Mouse (Mus musculus) intestine, postnatal 0 days (tissue): ENCODE measurements around the gene Mt2. TPM values are rescaled to one million over a fixed set of nuclear protein-coding genes. Genes with fewer than 3 reads are reported as not detected.
A peak's percentile ranks its signal among the peaks of the same experiment; 100 is the strongest.

ENCODE experiments used
- ATAC-seq: fragments of 200-750 bp; cut with Nextera tagmentation; 2 replicates; pipeline ENCODE4 v1.8.0; 2017; ENCODE audit warnings: mild to moderate bottlenecking, moderate TSS enrichment, moderate library complexity
- H3K27ac ChIP-seq: fragments of 300-500 bp; sonication (generic); 2 replicates; pipeline ENCODE4 v1.5.1; 2014; ENCODE audit warnings: mild to moderate bottlenecking, low read depth, low read length, moderate library complexity
- H3K27me3 ChIP-seq: fragments of 300-500 bp; sonication (generic); replicated peaks from 2 replicates; pipeline ENCODE4 v1.6.1; 2014; ENCODE audit warnings: low read length, mixed read lengths; ENCODE audit not compliant: control insufficient read depth, insufficient read depth
- H3K36me3 ChIP-seq: fragments of 300-500 bp; sonication (generic); 2 replicates; pipeline ENCODE4 v1.6.1; 2014; ENCODE audit warnings: mild to moderate bottlenecking, moderate library complexity; ENCODE audit not compliant: control insufficient read depth, insufficient read depth
- H3K4me1 ChIP-seq: fragments of 300-500 bp; sonication (generic); replicated peaks from 2 replicates; pipeline ENCODE4 v1.6.1; 2014; ENCODE audit warnings: antibody characterized with exemption, low read length, mixed read lengths; ENCODE audit not compliant: control insufficient read depth, insufficient read depth
- H3K4me2 ChIP-seq: fragments of 300-500 bp; sonication (generic); replicated peaks from 2 replicates; pipeline ENCODE4 v1.6.1; 2014; ENCODE audit warnings: low read depth, mild to moderate bottlenecking, moderate library complexity
- H3K4me3 ChIP-seq: fragments of 300-500 bp; sonication (generic); 2 replicates; pipeline ENCODE4 v1.5.1; 2014; ENCODE audit warnings: low read depth, low read length
- H3K9ac ChIP-seq: fragments of 300-500 bp; sonication (generic); 2 replicates; pipeline ENCODE4 v1.6.1; 2014; ENCODE audit warnings: mild to moderate bottlenecking, low read depth, low read length
- H3K9me3 ChIP-seq: fragments of 300-500 bp; sonication (generic); 2 replicates; pipeline ENCODE4 v1.6.1; 2016; ENCODE audit warnings: mixed run types; ENCODE audit not compliant: control insufficient read depth
- CTCF ChIP-seq: sonication (generic); IDR thresholded peaks from 2 replicates; pipeline ENCODE4 v1.5.1; 2016; ENCODE audit warnings: low read depth, mild to moderate bottlenecking, control low read depth, antibody characterized with exemption, moderate library complexity
- WGBS: fragments of 180-500 bp; shearing (Covaris S2); extraction: QIAGEN DNeasy Blood & Tissue Kit; methylation state at CpG from one replicate; pipeline ENCODE4 v1.1.7; 2014; 5-methylcytosine and 5-hydroxymethylcytosine counted together
- polyA plus RNA-seq: library from polyadenylated mRNA; unstranded; fragments of >200 nt; fragmentation: Nextera tagmentation; extraction: Ambion mirVana; gene quantifications from 2 replicates; pipeline ENCODE4 v1.2.1, GENCODE M21; 2015

Gene Mt2
- polyA plus RNA-seq, 1 experiment from 2014 or later, result 224 TPM

DNA sequence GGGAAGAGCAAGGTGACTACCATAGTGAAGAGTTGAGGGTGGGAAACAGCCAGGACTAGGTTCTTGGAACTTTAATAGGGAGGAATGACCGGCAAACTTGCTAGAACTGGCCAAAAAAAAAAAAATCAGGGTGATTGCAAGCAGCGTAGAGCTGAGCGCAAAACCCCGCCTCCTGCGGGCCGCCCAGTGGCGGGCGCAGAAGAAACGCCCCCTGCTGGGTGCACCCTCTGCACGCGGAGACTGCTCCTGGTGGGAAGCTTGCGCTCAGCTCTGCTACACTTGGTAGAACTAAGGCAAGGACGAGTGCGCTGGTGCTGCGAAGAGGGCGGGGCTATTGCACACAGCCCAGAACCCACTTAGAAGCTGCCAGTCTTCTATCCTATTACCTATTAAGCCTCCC lies 10.7 kb downstream of the Mt2 start:
- no peaks in the 10 kb centered on the region for H3K36me3 ChIP-seq
- H3K9ac ChIP-seq, result peak overlapping the region; percentile 50
- under 1% methylated on average over 16 of the region's 16 CpGs for WGBS
- TF ChIP-seq CTCF, result peak; percentile 82
- H3K4me2 ChIP-seq, result peak overlapping the region; percentile 58
- peak; percentile 55 for ATAC-seq
- 0 out of 2 replicates have a peak, but pooled peaks cover 5% of the 10 kb centered on the region for H3K4me1 ChIP-seq
- H3K9me3 ChIP-seq, result no peaks in the 10 kb centered on the region
- H3K27me3 ChIP-seq, result no peaks in the 10 kb centered on the region
- H3K27ac ChIP-seq, result peak overlapping the region; percentile 93
- H3K4me3 ChIP-seq, result peak overlapping the region; percentile 23

DNA sequence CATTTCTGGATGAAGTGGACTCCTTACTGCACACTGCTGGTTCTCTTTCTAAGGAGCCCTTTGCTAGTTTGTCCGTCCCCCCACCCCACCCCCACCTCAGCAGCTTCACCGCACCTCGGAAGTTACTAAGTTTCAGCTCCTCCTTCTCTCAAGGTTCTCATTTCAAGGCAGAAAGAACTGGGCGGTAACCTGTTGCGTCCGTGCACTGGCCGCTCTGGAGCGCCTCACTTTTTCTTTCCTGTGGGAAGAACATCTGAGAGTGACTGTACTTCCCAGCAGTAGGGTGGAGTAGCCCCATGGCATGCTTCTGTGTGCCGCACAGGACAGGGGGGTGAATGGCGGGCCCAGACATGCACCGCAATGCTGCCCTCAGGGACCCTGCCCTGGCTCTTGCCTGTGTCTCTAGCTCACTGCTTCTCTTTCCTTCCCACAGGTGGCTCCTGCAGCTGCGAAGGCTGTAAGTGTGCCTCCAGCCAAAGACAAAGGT lies 11.9 kb downstream of the Mt2 start:
- WGBS, result 32% methylated on average over 12 of the region's 12 CpGs
- H3K4me1 ChIP-seq, result 0 out of 2 replicates have a peak, but pooled peaks cover 5% of the 10 kb centered on the region
- no peaks in the 10 kb centered on the region for H3K36me3 ChIP-seq
- no peaks in the 10 kb centered on the region for H3K9me3 ChIP-seq
- peak overlapping the region; percentile 93 for H3K27ac ChIP-seq
- no peak overlapping the region for H3K9ac ChIP-seq
- TF ChIP-seq CTCF, result no peak
- H3K4me3 ChIP-seq, result no peak overlapping the region
- H3K27me3 ChIP-seq, result no peaks in the 10 kb centered on the region
- peak overlapping the region; percentile 58 for H3K4me2 ChIP-seq
- ATAC-seq, result no peak

DNA sequence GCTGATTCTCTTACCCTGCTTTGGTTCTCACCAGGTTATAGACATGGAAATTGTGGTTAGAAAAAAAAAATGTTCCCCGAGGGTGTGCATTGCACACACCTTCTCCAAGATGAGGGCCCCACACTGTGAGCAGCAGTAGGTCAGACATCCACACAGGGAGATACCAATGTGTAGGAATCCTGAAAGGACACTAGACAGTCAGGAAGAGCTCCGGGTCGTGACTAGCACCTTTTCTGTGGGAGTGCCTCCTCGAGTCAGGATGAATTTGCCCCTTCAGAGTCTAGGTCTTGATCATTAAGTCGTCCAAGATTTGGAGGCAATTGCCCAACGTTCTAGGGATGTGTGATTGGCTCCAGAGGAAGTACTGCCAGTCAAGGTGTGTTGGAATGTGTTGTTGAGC lies 13.3 kb downstream of the Mt2 start:
- Histone ChIP-seq H3K9me3 (no peaks in the 10 kb centered on the region), H3K27me3 (no peaks in the 10 kb centered on the region), H3K4me3 (no peak overlapping the region), H3K4me2 (peak overlapping the region; percentile 18), H3K27ac (peak overlapping the region; percentile 82), H3K36me3 (no peaks in the 10 kb centered on the region), H3K4me1 (0 out of 2 replicates have a peak, but pooled peaks cover 5% of the 10 kb centered on the region), H3K9ac (no peak overlapping the region)
- ATAC-seq, result no peak
- 48% methylated on average over 6 of the region's 6 CpGs for WGBS
- no peak for TF ChIP-seq CTCF

DNA sequence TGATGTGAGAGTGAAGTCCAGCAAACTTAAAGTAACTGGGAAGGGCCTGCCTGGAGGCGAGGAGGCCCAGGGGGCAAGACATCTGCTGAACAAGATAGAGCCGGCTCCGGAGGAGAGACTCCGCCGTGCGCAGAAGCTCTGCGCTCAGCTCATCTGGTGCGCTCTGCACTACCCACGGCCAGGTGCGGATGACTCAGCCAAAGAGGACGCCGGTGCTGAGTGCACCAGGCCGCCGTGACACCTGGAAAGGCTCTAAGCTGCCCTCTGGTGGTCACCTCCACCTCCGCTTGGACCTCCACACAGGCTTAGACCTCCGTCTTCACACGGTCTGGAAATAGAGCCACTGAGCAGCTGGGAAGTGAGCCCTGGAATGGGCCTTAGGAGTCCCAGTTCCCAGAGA lies 14.1 kb downstream of the Mt2 start:
- WGBS, result 2% methylated on average over 17 of the region's 17 CpGs
- Histone ChIP-seq H3K4me1 (0 out of 2 replicates have a peak, but pooled peaks cover 5% of the 10 kb centered on the region), H3K4me3 (no peak overlapping the region), H3K9me3 (no peaks in the 10 kb centered on the region), H3K9ac (no peak overlapping the region), H3K27ac (peak overlapping the region; percentile 82), H3K27me3 (no peaks in the 10 kb centered on the region), H3K4me2 (peak overlapping the region; percentile 18), H3K36me3 (no peaks in the 10 kb centered on the region)
- ATAC-seq, result peak; percentile 90
- peak; percentile 92 for TF ChIP-seq CTCF

DNA sequence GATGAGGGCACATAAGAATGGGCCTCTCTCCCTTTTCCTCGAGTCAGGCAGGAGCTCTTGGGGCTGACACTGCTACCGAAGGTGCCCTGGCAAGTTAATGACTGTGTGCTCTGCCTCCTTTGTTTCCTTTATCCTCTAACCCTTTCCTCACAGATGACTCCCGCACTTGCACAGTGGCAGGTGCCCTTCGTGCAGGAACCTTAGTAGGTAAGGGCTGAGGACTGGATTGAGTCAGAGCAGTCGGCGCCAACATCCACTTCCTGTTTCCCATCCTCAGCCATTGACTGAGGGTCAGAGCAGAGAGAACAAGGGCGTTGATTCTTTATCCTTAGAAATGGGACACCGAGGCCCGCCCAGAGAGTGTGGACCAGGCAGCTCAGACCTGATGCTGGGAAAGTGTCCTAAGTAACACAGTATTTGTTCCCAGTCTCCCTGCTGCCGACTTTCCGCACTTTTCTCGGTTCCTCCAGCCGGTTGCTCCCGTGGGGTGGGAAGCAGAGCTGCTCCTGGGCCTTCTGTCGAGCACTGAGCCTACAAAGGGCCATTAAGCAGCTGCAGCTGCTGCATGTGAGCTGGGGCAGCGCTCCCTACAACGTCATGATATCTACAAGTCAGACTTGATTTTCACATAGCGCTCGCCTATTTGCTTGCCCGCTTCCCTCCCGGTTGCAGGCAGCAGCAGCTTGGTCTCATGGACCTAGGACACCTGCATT lies 15.0 kb downstream of the Mt2 start:
- H3K4me3 ChIP-seq, result no peak overlapping the region
- WGBS, result 46% methylated on average over 21 of the region's 21 CpGs
- no peak overlapping the region for H3K9ac ChIP-seq
- no peaks in the 10 kb centered on the region for H3K9me3 ChIP-seq
- H3K4me1 ChIP-seq, result 0 out of 2 replicates have a peak, but pooled peaks cover 5% of the 10 kb centered on the region
- H3K27me3 ChIP-seq, result no peaks in the 10 kb centered on the region
- no peak for ATAC-seq
- peak overlapping the region; percentile 47; the same call in 1 of the 2 replicates for H3K27ac ChIP-seq
- peak overlapping the region; percentile 14; the same call in 1 of the 2 replicates for H3K4me2 ChIP-seq
- no peak for TF ChIP-seq CTCF
- no peaks in the 10 kb centered on the region for H3K36me3 ChIP-seq

DNA sequence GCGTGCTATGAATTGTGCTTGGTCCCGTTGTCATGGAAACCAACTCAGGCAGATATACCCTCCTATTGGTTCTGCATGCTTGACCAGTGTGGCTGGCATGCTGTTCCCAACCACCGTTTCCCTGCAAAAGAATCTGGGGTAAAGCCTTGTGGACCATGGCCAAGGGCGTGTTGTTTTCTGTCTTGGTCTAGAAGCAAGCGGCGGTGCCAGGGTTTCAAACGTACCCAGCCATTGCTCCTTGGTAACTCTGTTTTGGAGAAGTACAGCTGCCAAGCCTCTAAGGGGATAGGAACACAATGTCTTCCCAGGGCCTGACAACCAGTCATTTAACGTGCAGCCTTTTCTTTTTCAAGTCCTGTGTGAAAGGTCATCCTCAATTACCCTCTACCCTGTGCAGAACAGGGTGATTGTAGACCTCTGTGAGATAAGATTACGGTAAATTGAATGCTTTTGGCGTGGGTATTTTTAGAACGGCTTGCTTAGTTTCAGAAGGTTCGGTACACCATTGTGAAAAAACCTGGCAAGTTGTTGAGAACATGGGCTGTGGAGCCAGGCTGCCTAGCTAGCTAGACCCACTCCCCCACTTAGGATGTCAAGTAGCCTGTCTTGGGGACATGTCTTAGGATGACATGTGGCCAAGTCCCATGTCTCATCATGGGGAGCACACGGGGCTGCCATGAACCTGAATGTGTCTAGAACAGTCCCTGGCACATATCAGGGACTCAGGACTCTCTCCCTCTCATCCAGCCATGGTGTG lies 17.0 kb downstream of the Mt2 start:
- no peak for ATAC-seq
- no peak overlapping the region for H3K4me2 ChIP-seq
- H3K4me3 ChIP-seq, result no peak overlapping the region
- H3K27ac ChIP-seq, result no peak overlapping the region
- 0 out of 2 replicates have a peak, but pooled peaks cover 5% of the 10 kb centered on the region for H3K4me1 ChIP-seq
- no peaks in the 10 kb centered on the region for H3K9me3 ChIP-seq
- H3K9ac ChIP-seq, result no peak overlapping the region
- no peaks in the 10 kb centered on the region for H3K27me3 ChIP-seq
- TF ChIP-seq CTCF, result no peak
- no peaks in the 10 kb centered on the region for H3K36me3 ChIP-seq
- WGBS, result 57% methylated on average over 13 of the region's 13 CpGs
